Mouse (Mus musculus) gastrocnemius, postnatal 4 days (tissue): ENCODE measurements around the gene Cep126. TPM values are rescaled to one million over a fixed set of nuclear protein-coding genes. Genes with fewer than 3 reads are reported as not detected.
A peak's percentile ranks its signal among the peaks of the same experiment; 100 is the strongest.

ENCODE experiments used
- DNase-seq, 2 experiments: peaks; one replicate each; pipeline ENCODE4 v3.0.0; 2021 to 2022; ENCODE audit warnings: low spot score in 2 of 2, mixed read lengths in 2 of 2
- long read RNA-seq, 2 experiments: library from polyadenylated mRNA; stranded (forward); transcript quantifications; one replicate each; pipeline ENCODE4 v2.0.0; 2021
- total RNA-seq, 2 experiments: library from RNA; stranded (reverse); gene quantifications; 2 replicates each; pipeline ENCODE4 v1.2.3; 2021

Cep126 gene
- total RNA-seq: 1 to 10 TPM; 1.8 to 1.9 TPM
- long read RNA-seq, experiment 1, partial matches to known transcripts: 0 of 1 reads
- long read RNA-seq, experiment 1, other reads (novel, unspliced or antisense): 0 of 1 reads
- long read RNA-seq, experiment 2, partial matches to known transcripts: 0 of 1 reads
- long read RNA-seq, experiment 2, other reads (novel, unspliced or antisense): 1 of 1 reads

DNA sequence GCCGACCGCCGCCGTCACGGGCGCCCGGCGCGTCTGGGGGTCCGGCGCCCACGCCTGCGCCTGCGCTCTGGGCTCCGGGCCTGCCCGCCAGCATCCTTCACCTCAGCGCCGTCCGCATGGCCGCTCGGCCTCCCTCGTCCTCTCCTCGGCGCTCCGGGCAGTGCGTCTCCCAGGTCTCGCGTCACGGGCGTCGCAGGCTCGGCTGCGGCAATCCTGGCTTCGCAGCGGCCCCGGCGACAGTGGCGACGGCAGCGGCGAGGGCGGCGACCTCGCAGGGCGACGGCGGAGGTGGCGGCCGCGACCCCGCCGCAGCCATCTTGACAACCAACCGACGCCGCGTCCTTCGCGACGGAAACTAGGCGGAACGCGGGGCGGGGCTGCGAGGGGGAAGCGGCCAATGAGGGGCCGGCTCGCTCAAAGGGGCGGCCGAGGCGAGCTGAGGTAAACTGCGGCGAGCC is at the start of gene Cep126:
Cep126 (minus strand) TSS at position 178 of the 458 bp plus-strand sequence.
- DNase-seq: peak; percentile 72 to 81

DNA sequence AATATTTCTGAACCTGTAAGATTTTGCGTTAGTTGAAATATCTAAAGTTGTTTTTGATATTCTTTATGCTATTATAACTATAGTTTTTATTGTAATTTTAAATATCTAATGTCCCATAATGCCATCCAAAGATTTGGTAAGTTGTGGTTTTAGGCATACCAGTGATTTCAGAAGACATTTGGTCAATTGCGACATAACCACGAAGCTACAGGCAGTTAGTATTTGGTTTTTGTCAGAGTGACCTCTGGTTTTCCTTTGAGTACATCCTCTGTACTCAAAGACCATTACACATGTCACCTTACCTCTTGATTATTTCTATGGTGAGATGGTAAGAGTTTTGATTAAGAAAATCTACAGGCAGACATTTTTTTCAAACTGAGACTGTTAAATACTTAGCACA is 45.5 kb upstream of the Cep126 start:
- no peak for DNase-seq

DNA sequence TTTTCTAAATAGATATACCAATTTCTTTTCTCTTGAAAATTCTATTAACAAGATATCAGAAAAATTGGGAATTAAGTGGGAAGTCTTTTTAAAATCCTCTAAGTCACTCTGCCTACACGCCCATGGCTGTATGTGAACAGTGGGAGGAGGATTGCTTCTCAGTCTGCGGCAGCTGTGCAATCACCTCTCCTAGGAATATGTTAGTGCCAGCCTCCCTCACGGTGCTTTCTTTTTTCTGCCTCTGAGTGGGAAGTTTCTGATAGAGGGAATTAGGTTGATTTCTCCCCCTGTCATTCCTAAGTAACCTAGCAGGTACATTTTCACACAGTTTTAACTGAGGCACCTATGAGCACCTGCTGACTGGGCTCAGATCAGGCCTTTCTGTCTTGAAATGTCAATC is 43.0 kb upstream of the Cep126 start:
- no peak for DNase-seq

- DNase-seq: no peak
Observed at GRCm38 (mm10) chr9:8157011-8157410, 22.9 kb upstream of the Cep126 start.

DNA sequence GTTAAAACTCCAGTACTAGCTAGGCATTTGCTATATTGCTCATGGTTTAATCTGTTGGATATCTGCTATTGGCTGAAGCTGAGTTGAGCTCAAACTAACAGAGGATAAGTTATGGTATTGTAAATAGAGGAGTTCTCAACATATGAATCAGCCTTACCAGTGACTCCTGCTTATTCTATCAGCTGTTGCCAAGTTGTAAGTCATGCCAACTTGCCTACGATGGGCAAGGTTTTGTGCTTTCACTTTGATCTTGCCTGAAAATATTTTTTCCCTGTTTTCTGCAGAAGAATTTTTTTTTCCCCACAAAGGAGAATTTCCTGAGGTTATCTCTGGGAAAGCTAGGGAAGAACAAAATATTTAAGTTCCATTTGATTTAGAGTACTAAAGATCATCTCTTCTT is 5.4 kb upstream of the Cep126 start:
- no peak for DNase-seq

- no peak for DNase-seq
Observed at GRCm38 (mm10) chr9:8133586-8134115, 443 bp downstream of the Cep126 start.

DNA sequence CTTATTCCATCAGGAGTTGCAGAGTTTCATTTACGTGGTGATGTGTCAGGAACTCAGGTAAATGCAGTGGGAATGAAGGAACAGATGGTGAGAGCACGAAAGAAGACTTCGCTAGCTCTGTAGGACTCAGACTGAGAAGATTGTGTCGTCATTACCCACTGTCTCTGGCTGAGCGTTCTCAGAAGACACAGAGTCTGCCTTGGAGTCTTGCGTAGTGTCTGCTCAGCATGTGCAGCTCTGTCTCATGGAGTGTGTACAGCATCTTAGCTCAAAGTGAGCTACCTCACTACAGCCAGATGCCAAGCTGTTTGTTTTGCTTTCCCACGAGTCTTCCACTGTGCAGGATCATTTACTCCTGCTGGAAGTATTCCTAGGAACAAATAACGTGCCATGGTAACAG is 10.6 kb downstream of the Cep126 start:
- DNase-seq: no peak

DNA sequence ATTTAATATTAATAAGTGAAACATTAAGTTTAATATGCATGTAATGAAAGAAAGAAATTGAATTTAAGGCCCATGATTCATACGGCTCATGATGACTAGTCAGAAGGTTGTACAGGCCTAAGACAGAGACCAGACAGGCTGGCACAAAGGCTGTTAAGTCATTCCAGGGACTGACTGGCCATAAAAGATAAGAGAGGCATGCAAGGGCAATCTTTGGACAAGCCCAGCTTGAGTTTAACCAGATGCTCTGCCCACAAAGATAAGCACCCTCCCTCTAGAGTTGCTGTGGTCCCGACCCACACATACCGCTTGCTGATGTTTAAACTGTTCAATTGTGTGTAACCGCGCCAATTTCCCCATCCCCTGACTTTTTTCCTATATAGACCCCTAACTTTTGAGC is 19.6 kb downstream of the Cep126 start:
- no peak for DNase-seq

DNA sequence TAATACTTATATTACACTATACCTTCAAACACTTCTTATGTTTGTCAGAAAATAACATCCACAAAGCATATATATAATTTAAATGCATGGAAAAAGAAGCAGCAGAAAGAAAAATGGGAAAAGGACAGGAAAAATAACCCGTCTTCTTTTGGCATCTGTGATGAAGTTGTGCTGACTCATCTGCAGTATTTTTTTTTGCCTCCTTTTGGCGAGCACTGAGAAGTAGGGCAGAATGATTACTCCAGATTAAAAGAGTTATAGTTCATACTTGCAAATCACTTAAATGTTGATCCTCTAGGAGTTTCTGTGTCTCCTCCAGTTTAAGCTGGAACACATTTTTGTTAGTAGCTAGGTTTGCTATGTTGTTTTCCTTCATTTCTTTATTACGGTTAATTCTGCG is 31.0 kb downstream of the Cep126 start:
- no peak for DNase-seq

GRCm38 (mm10) chr9:8100962-8101361 is 33.1 kb downstream of the Cep126 start:
- DNase-seq: no peak

- no peak for DNase-seq
Observed at GRCm38 (mm10) chr9:8078882-8079281, 55.2 kb downstream of the Cep126 start.

DNA sequence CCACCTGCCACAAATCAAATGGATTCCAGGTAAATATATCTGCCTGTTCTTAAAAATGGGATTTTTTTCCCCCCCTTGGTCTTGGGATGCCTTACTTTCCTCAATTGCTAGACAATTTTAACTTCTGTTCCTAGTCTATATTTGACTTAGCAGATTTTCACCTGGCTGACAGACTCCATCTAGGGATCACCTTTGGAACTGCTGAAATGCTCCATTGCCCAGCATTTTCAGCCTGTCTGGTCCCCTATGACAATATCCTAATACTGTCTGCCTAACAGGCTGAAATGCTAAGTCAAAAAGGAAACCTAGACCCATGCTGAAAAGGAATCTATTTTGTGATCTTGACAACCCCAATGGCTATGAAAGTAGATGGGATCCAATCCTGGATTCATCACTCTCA is 59.7 kb downstream of the Cep126 start:
- no peak for DNase-seq

DNA sequence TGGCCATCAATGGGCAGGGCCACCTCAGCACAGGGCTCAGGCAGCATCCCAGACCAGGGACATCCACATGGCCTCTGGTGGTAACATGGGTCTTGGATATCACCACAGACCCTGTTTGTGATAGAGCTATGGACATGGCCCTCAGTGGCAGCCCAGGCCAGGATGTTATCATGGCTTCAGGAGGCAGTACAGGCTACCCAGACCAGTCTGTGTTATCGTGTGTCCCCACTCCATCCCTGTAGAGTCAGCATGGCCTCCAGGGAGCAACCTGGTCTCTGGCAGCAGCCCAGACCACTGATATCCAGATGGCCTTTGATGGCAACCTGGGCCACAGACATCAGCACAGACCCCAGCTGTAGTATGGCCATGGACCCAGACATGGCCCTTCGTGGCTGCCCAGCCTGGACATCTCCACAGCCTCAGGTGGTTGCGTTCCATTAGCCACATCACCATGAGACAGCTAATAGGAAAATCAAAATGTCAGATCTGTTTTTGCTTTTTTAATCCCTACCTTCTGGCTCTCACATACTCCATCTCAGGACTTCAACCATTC is 60.8 kb downstream of the Cep126 start:
- DNase-seq: no peak

- DNase-seq: no peak
Observed at GRCm38 (mm10) chr9:8059636-8060035, 74.5 kb downstream of the Cep126 start.

GRCm38 (mm10) chr9:8054831-8055230 is 79.3 kb downstream of the Cep126 start:
- DNase-seq: no peak

GRCm38 (mm10) chr9:8043044-8043387 is 91.1 kb downstream of the Cep126 start:
- DNase-seq: no peak

GRCm38 (mm10) chr9:8042338-8043043 is 91.6 kb downstream of the Cep126 start, which contains the start of gene Cfap300:
Gene Cfap300, minus strand, starts transcription at chr9:8042823.
- peak; percentile 89 to 96 for DNase-seq

- no peak for DNase-seq
Observed at GRCm38 (mm10) chr9:8035546-8035945, 98.5 kb downstream of the Cep126 start.

- DNase-seq: no peak
Observed at GRCm38 (mm10) chr9:8035091-8035490, 99.0 kb downstream of the Cep126 start.

- no peak for DNase-seq
Observed at GRCm38 (mm10) chr9:8034143-8034542, 100.0 kb downstream of the Cep126 start.

DNA sequence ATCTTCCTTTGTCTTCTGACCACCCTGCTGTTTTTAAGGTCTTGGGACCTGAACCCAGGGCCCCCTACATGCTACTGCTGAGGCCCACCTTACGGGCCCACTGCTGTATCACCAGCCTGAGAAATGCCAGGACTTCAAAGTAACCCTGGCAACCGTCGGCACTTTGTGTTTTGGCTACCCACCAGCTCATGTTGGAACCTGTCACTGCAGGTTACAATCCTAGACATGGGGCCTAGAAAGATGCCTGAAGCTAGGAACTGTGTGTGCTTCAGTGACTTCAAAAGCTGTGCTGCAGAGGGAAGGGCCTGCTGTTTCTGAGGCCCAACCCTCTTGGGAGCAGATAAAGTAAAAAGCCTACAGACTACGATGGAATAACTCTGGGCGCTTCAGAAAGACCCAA is 101.2 kb downstream of the Cep126 start:
- DNase-seq: no peak
